In the genomic region with DNA sequence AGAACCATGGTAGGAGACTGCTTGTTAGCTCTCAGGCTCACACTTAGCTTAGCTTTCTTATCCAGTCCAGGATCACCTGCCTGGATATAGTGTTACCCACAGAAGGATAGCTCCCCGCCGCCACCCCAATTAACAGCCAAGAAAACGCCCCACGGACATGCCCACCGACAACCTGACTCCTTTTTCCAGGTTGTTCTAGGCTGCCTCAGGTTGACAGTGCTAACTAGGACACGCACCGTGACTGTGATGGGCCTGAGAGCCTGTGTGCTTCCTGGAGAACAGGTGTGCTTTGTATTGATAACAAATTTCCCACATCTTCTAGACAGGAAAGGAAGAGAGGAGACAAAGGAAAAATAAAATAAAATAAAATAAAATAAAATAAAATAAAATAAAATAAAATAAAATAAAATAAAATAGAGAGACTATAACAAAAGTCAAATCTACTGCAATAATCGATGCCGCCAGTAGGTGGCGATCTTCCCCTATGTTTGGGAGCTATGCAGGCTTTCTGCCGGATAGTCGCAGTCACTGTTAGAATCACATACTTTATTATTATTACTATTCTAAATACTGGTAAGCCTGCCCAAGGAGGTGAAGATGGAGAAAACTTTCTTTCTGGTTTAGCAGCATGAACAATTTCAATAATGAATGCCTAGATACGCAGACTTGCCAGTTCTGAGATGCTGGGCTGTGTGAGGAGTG, we compare ENCODE assay signal across 8 mouse cellular contexts.
DNase-seq lines count a peak whose midpoint lies in the region; ATAC-seq lines count a peak whose summit lies in the region.

No protein-coding gene starts in this region.

- H3K9me3 ChIP-seq in kidney, embryonic 16.5 days (ENCODE audit: low read length), result no peaks in the 10 kb centered on the region
- no peaks in the 10 kb centered on the region; the same call in 1 of the 2 replicates for H3K9me3 ChIP-seq in embryonic facial prominence, embryonic 11.5 days (replicated peaks; ENCODE audit: control insufficient read depth, low read length)

- no peak for ATAC-seq in kidney, embryonic 16.5 days (ENCODE audit: low FRiP score, low TSS enrichment)
- no peak for ATAC-seq in embryonic facial prominence, embryonic 11.5 days (replicated peaks; ENCODE audit: insufficient number of reproducible peaks, low FRiP score, low TSS enrichment, low read depth)
- no peak for ATAC-seq in erythroblast, adult 5-6 weeks (replicated peaks; ENCODE audit: low FRiP score, poor library complexity, severe bottlenecking)

- no peaks in the 10 kb centered on the region for H3K36me3 ChIP-seq in kidney, embryonic 16.5 days (ENCODE audit: insufficient read depth, low read length)
- no peaks in the 10 kb centered on the region for H3K36me3 ChIP-seq in embryonic facial prominence, embryonic 11.5 days (replicated peaks; ENCODE audit: control insufficient read depth, insufficient read depth, low read depth, low read length)

- H3K9ac ChIP-seq in kidney, embryonic 16.5 days (replicated peaks; ENCODE audit: low read length), result no peak overlapping the region
- no peak overlapping the region for H3K9ac ChIP-seq in embryonic facial prominence, embryonic 11.5 days (replicated peaks; ENCODE audit: low read length)

- no peak overlapping the region for H3K4me3 ChIP-seq in kidney, embryonic 16.5 days (ENCODE audit: low read length)
- no peak overlapping the region for H3K4me3 ChIP-seq in embryonic facial prominence, embryonic 11.5 days (ENCODE audit: low read depth, low read length)

- H3K4me1 ChIP-seq in kidney, embryonic 16.5 days (ENCODE audit: insufficient read depth, low read length), result no peaks in the 10 kb centered on the region
- no peaks in the 10 kb centered on the region for H3K4me1 ChIP-seq in embryonic facial prominence, embryonic 11.5 days (ENCODE audit: control insufficient read depth, insufficient read depth, low read length)

- H3K27me3 ChIP-seq in kidney, embryonic 16.5 days (ENCODE audit: insufficient read depth, low read length), result no peaks in the 10 kb centered on the region
- H3K27me3 ChIP-seq in embryonic facial prominence, embryonic 11.5 days (ENCODE audit: control insufficient read depth, insufficient read depth, low read length), result no peaks in the 10 kb centered on the region

- 41% methylated on average over 13 of the region's 13 CpGs for WGBS in kidney, embryonic 16.5 days
- WGBS in embryonic facial prominence, embryonic 11.5 days, result 41% methylated on average over 13 of the region's 13 CpGs

- H3K27ac ChIP-seq in kidney, embryonic 16.5 days (ENCODE audit: low read length), result no peak overlapping the region
- no peak overlapping the region for H3K27ac ChIP-seq in embryonic facial prominence, embryonic 11.5 days (replicated peaks; ENCODE audit: low read depth, low read length)

- H3K4me2 ChIP-seq in kidney, embryonic 16.5 days (replicated peaks; ENCODE audit: low read depth, low read length), result no peak overlapping the region
- H3K4me2 ChIP-seq in embryonic facial prominence, embryonic 11.5 days (ENCODE audit: low read depth, low read length), result no peak overlapping the region

- peak; percentile 33 for DNase-seq in kidney, adult 9 months
- peak; percentile 75 for DNase-seq in adrenal gland, postnatal 10 days
- DNase-seq in embryonic facial prominence, embryonic 11.5 days (ENCODE audit: low spot score), result peak; percentile 82
- peak; percentile 39 for DNase-seq in hindlimb bud, embryonic 11.5 days (ENCODE audit: extremely low spot score, low read depth, low spot score)
- DNase-seq in lung, postnatal 10 days, result peak; percentile 65
- peak; percentile 31 for DNase-seq in right cerebral cortex, adult 18-20 months

Comparison
In these comparisons a context has a peak if more than half of its experiments do, and no peak if none do; other contexts are left out.
1. DNase-seq: peak in every context shown above with its lines; median percentile 82 in embryonic facial prominence, embryonic 11.5 days; 75 in adrenal gland, postnatal 10 days; 65 in lung, postnatal 10 days; 39 in hindlimb bud, embryonic 11.5 days; 33 in kidney, adult 9 months; 31 in right cerebral cortex, adult 18-20 months.